Mouse (Mus musculus): ENCODE measurements around the gene Gm10277. TPM values are rescaled to one million over a fixed set of nuclear protein-coding genes. Genes with fewer than 3 reads are reported as not detected.

The Gm10277 gene
- polyA plus RNA-seq, 1 experiment from 2014 or later = 3.3 TPM

GRCm38 (mm10) chr11:77806218-77806617, 18.7 kb upstream of the Gm10277 start:
- Histone ChIP-seq H3K4me2 (ENCODE audit: low read length) (no peak overlapping the region), H3K27ac (ENCODE audit: low read length) (peak overlapping the region; percentile 24; the same call in 1 of the 2 replicates), H3K27me3 (replicated peaks; ENCODE audit: control insufficient read depth, insufficient read depth, low read length) (no peaks in the 10 kb centered on the region), H3K9me3 (ENCODE audit: control insufficient read depth, low read length) (no peaks in the 10 kb centered on the region), H3K36me3 (ENCODE audit: control insufficient read depth, insufficient read depth) (no peaks in the 10 kb centered on the region), H3K4me1 (replicated peaks; ENCODE audit: control insufficient read depth, insufficient read depth, low read length) (peaks cover 33% of the 10 kb centered on the region), H3K9ac (replicated peaks; ENCODE audit: low read depth, low read length) (no peak overlapping the region), H3K4me3 (replicated peaks; ENCODE audit: low read length) (no peak overlapping the region)
- 2% methylated on average over 2 of the region's 2 CpGs for WGBS
- ATAC-seq = peak; percentile 67

- Histone ChIP-seq H3K27ac (ENCODE audit: low read length) (no peak overlapping the region), H3K9ac (replicated peaks; ENCODE audit: low read depth, low read length) (no peak overlapping the region), H3K36me3 (ENCODE audit: control insufficient read depth, insufficient read depth) (no peaks in the 10 kb centered on the region), H3K4me3 (replicated peaks; ENCODE audit: low read length) (no peak overlapping the region), H3K4me1 (replicated peaks; ENCODE audit: control insufficient read depth, insufficient read depth, low read length) (peaks cover 22% of the 10 kb centered on the region), H3K27me3 (replicated peaks; ENCODE audit: control insufficient read depth, insufficient read depth, low read length) (no peaks in the 10 kb centered on the region), H3K9me3 (ENCODE audit: control insufficient read depth, low read length) (no peaks in the 10 kb centered on the region), H3K4me2 (ENCODE audit: low read length) (no peak overlapping the region)
- WGBS = 75% methylated on average over 9 of the region's 9 CpGs
- no peak for ATAC-seq
Measured at GRCm38 (mm10) chr11:77802341-77802865, 14.9 kb upstream of the Gm10277 start.

- Histone ChIP-seq H3K27ac (ENCODE audit: low read length) (no peak overlapping the region; the same call in 1 of the 2 replicates), H3K9ac (replicated peaks; ENCODE audit: low read depth, low read length) (peak overlapping the region; percentile 22; the same call in 1 of the 2 replicates), H3K9me3 (ENCODE audit: control insufficient read depth, low read length) (no peaks in the 10 kb centered on the region), H3K4me3 (replicated peaks; ENCODE audit: low read length) (no peak overlapping the region), H3K27me3 (replicated peaks; ENCODE audit: control insufficient read depth, insufficient read depth, low read length) (no peaks in the 10 kb centered on the region), H3K36me3 (ENCODE audit: control insufficient read depth, insufficient read depth) (no peaks in the 10 kb centered on the region), H3K4me2 (ENCODE audit: low read length) (no peak overlapping the region), H3K4me1 (replicated peaks; ENCODE audit: control insufficient read depth, insufficient read depth, low read length) (peaks cover 15% of the 10 kb centered on the region)
- ATAC-seq = no peak
- WGBS = 37% methylated on average over 15 of the region's 15 CpGs
Measured at GRCm38 (mm10) chr11:77800869-77801701, 13.5 kb upstream of the Gm10277 start.

GRCm38 (mm10) chr11:77800491-77800868, 12.9 kb upstream of the Gm10277 start:
- no peak overlapping the region for H3K27ac ChIP-seq (ENCODE audit: low read length)
- no peaks in the 10 kb centered on the region for H3K27me3 ChIP-seq (replicated peaks; ENCODE audit: control insufficient read depth, insufficient read depth, low read length)
- H3K4me2 ChIP-seq (ENCODE audit: low read length) = no peak overlapping the region
- WGBS = 75% methylated on average over 9 of the region's 9 CpGs
- peaks cover 11% of the 10 kb centered on the region for H3K4me1 ChIP-seq (replicated peaks; ENCODE audit: control insufficient read depth, insufficient read depth, low read length)
- no peak for ATAC-seq
- no peaks in the 10 kb centered on the region for H3K9me3 ChIP-seq (ENCODE audit: control insufficient read depth, low read length)
- no peak overlapping the region for H3K9ac ChIP-seq (replicated peaks; ENCODE audit: low read depth, low read length)
- no peaks in the 10 kb centered on the region for H3K36me3 ChIP-seq (ENCODE audit: control insufficient read depth, insufficient read depth)
- H3K4me3 ChIP-seq (replicated peaks; ENCODE audit: low read length) = no peak overlapping the region

GRCm38 (mm10) chr11:77795216-77795615, 7.7 kb upstream of the Gm10277 start:
- Histone ChIP-seq H3K27me3 (replicated peaks; ENCODE audit: control insufficient read depth, insufficient read depth, low read length) (no peaks in the 10 kb centered on the region), H3K9me3 (ENCODE audit: control insufficient read depth, low read length) (no peaks in the 10 kb centered on the region), H3K4me2 (ENCODE audit: low read length) (no peak overlapping the region), H3K9ac (replicated peaks; ENCODE audit: low read depth, low read length) (no peak overlapping the region), H3K4me3 (replicated peaks; ENCODE audit: low read length) (no peak overlapping the region), H3K27ac (ENCODE audit: low read length) (no peak overlapping the region), H3K4me1 (replicated peaks; ENCODE audit: control insufficient read depth, insufficient read depth, low read length) (peaks cover 32% of the 10 kb centered on the region), H3K36me3 (ENCODE audit: control insufficient read depth, insufficient read depth) (no peaks in the 10 kb centered on the region)
- WGBS = 79% methylated on average over 5 of the region's 5 CpGs
- no peak for ATAC-seq

GRCm38 (mm10) chr11:77793238-77793930, 5.8 kb upstream of the Gm10277 start:
- 4% methylated on average over 19 of the region's 19 CpGs for WGBS

GRCm38 (mm10) chr11:77792566-77792909, 5.0 kb upstream of the Gm10277 start:
- Histone ChIP-seq H3K27me3 (replicated peaks; ENCODE audit: control insufficient read depth, insufficient read depth, low read length) (no peaks in the 10 kb centered on the region), H3K9ac (replicated peaks; ENCODE audit: low read depth, low read length) (peak overlapping the region; percentile 38), H3K4me3 (replicated peaks; ENCODE audit: low read length) (no peak overlapping the region)

More at GRCm38 (mm10) chr11:77793238-77793930, 5.8 kb upstream of the Gm10277 start:
- Histone ChIP-seq H3K4me3 (replicated peaks; ENCODE audit: low read length) (peak overlapping the region; percentile 49), H3K27ac (ENCODE audit: low read length) (peak overlapping the region; percentile 75), H3K27me3 (replicated peaks; ENCODE audit: control insufficient read depth, insufficient read depth, low read length) (no peaks in the 10 kb centered on the region), H3K9me3 (ENCODE audit: control insufficient read depth, low read length) (no peaks in the 10 kb centered on the region), H3K4me1 (replicated peaks; ENCODE audit: control insufficient read depth, insufficient read depth, low read length) (peaks cover 39% of the 10 kb centered on the region), H3K36me3 (ENCODE audit: control insufficient read depth, insufficient read depth) (no peaks in the 10 kb centered on the region), H3K4me2 (ENCODE audit: low read length) (peak overlapping the region; percentile 67), H3K9ac (replicated peaks; ENCODE audit: low read depth, low read length) (peak overlapping the region; percentile 50)
- ATAC-seq = peak; percentile 89

GRCm38 (mm10) chr11:77791752-77792565, 4.4 kb upstream of the Gm10277 start:
- 0 out of 2 replicates have a peak overlapping the region, but pooled peaks have one; percentile 0 for H3K9ac ChIP-seq (replicated peaks; ENCODE audit: low read depth, low read length)
- no peaks in the 10 kb centered on the region for H3K27me3 ChIP-seq (replicated peaks; ENCODE audit: control insufficient read depth, insufficient read depth, low read length)
- H3K4me2 ChIP-seq (ENCODE audit: low read length) = no peak overlapping the region
- H3K27ac ChIP-seq (ENCODE audit: low read length) = peak overlapping the region; percentile 75
- no peak overlapping the region for H3K4me3 ChIP-seq (replicated peaks; ENCODE audit: low read length)
- 25% methylated on average over 12 of the region's 12 CpGs for WGBS
- peaks cover 39% of the 10 kb centered on the region for H3K4me1 ChIP-seq (replicated peaks; ENCODE audit: control insufficient read depth, insufficient read depth, low read length)
- H3K36me3 ChIP-seq (ENCODE audit: control insufficient read depth, insufficient read depth) = no peaks in the 10 kb centered on the region
- H3K9me3 ChIP-seq (ENCODE audit: control insufficient read depth, low read length) = no peaks in the 10 kb centered on the region
- no peak for ATAC-seq

More at GRCm38 (mm10) chr11:77792566-77792909, 5.0 kb upstream of the Gm10277 start:
- H3K4me1 ChIP-seq (replicated peaks; ENCODE audit: control insufficient read depth, insufficient read depth, low read length) = peaks cover 39% of the 10 kb centered on the region
- H3K36me3 ChIP-seq (ENCODE audit: control insufficient read depth, insufficient read depth) = no peaks in the 10 kb centered on the region
- H3K4me2 ChIP-seq (ENCODE audit: low read length) = no peak overlapping the region
- peak overlapping the region; percentile 75 for H3K27ac ChIP-seq (ENCODE audit: low read length)
- no peaks in the 10 kb centered on the region for H3K9me3 ChIP-seq (ENCODE audit: control insufficient read depth, low read length)
- no peak for ATAC-seq
- 44% methylated on average over 7 of the region's 7 CpGs for WGBS

Data from forebrain, embryonic 16.5 days (tissue).